8 mouse cellular contexts compared by ENCODE assay signal in the genomic region with DNA sequence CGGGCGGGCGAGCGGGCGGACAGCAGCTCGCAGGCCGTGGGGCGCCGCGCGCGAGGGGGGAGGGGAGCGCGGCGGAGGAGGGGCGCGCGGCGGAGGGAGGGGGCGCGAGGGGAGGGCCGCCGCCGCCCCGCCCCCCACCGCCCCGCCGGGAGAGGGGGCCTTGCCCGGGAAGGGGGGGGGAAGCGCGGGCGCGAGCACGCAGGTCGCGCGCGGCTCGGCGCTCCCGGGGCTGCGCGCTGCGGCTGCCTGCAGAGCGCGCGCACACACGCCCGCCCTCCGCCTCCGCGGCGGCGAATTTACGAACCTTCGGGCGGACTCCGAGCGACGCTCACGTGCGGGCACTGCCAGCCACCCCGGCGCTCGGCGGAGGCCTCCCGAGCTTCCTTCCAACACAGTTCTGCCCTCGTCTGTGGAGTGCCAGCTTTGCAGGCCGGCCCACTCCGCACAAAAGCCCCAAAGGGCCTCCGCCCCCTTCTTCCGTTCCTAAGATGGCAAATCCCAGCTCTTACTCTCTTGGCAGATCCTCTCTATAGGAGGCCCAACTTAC. TPM values are rescaled to one million over a fixed set of nuclear protein-coding genes. Genes with fewer than 3 reads are reported as not detected.
A peak's percentile ranks its signal among the peaks of the same experiment; 100 is the strongest.
DNase-seq lines count a peak whose midpoint lies in the region; ATAC-seq and TF ChIP-seq lines count a peak whose summit lies in the region.

No protein-coding gene starts in this region.

- peak; percentile 56 for ATAC-seq in erythroblast, adult 5-6 weeks (replicated peaks; ENCODE audit: low FRiP score, poor library complexity, severe bottlenecking)
- peak; percentile 36 for ATAC-seq in kidney, embryonic 15.5 days (replicated peaks; ENCODE audit: low FRiP score)
- ATAC-seq in monocyte, adult 5-6 weeks (replicated peaks; ENCODE audit: insufficient number of reproducible peaks, low FRiP score, low TSS enrichment, poor library complexity, severe bottlenecking), result 0 out of 2 replicates have a peak, but pooled peaks have one; percentile 36

- peaks cover 43% of the 10 kb centered on the region for H3K36me3 ChIP-seq in kidney, embryonic 15.5 days

- H3K9ac ChIP-seq in kidney, embryonic 15.5 days, result peak overlapping the region; percentile 79

- WGBS in bone marrow, adult 2 months, result under 1% methylated on average over 45 of the region's 72 CpGs
- WGBS in kidney, embryonic 15.5 days, result under 1% methylated on average over 34 of the region's 72 CpGs

- TF ChIP-seq CTCF in bone marrow, adult 2 months (IDR thresholded peaks at IDR 0.05; ENCODE audit: control insufficient read depth, insufficient read depth, low read length), result no peak

- no peaks in the 10 kb centered on the region for H3K27me3 ChIP-seq in kidney, embryonic 15.5 days

- peak; percentile 45; the same call in 1 of the 2 replicates for TF ChIP-seq POLR2A in bone marrow, adult 2 months (IDR thresholded peaks at IDR 0.05; ENCODE audit: borderline replicate concordance, control insufficient read depth, low read depth, low read length)

- DNase-seq in B cell, adult 2 months, result peak; percentile 62 to 65
- DNase-seq in heart, adult 9 months (ENCODE audit: low spot score in 2 of 2), result peak; percentile 61 to 66
- peak; percentile 80 for DNase-seq in liver
- peak; percentile 65 to 67 for DNase-seq in spleen, postnatal 36 days (ENCODE audit: low spot score in 2 of 2)

- H3K4me2 ChIP-seq in kidney, embryonic 15.5 days, result peak overlapping the region; percentile 78

- peak overlapping the region; percentile 75 for H3K4me3 ChIP-seq in bone marrow, adult 2 months (replicated peaks; ENCODE audit: control insufficient read depth, low read depth, low read length)
- H3K4me3 ChIP-seq in kidney, embryonic 15.5 days (replicated peaks), result peak overlapping the region; percentile 69

- peak overlapping the region; percentile 99 for H3K27ac ChIP-seq in bone marrow, adult 2 months (ENCODE audit: control insufficient read depth, insufficient read depth, low read depth, low read length, poor library complexity)
- peak overlapping the region; percentile 98 for H3K27ac ChIP-seq in kidney, embryonic 15.5 days

- no peaks in the 10 kb centered on the region for H3K9me3 ChIP-seq in kidney, embryonic 15.5 days (replicated peaks)

- H3K4me1 ChIP-seq in bone marrow, adult 2 months (ENCODE audit: control insufficient read depth, insufficient read depth, low read length), result peaks cover 3% of the 10 kb centered on the region; the same call in 1 of the 2 replicates
- H3K4me1 ChIP-seq in kidney, embryonic 15.5 days, result peaks cover 52% of the 10 kb centered on the region

RNA-seq across cellular contexts. Expression of gene Csad, which starts 0.6 kb away (rescaled TPM):
- 13.6 and 18.5 TPM in 2 replicates for polyA plus RNA-seq in bone marrow, adult 2 months (2011; ENCODE audit: insufficient read depth, insufficient read length, low replicate concordance, missing spikeins)
- 2.9 TPM in 1 of 2 replicates, not detected in the other for total RNA-seq in erythroblast, adult 5-6 weeks (2015; ENCODE audit: low replicate concordance)
- total RNA-seq in erythroblast, adult 5-6 weeks (2017; ENCODE audit: low replicate concordance), result 9.3 and 12.5 TPM in 2 replicates
- polyA plus RNA-seq in kidney, embryonic 15.5 days (2015; fragmentation: Nextera tagmentation; extraction: Ambion mirVana), result 95.2 and 112 TPM in 2 replicates
- total RNA-seq in monocyte, adult 5-6 weeks (2017), result 4.1 to 11.2 TPM (median 8.1 TPM) in 3 replicates

RNA-seq across cellular contexts. Expression of gene Zfp740, which starts 0.9 kb away (rescaled TPM):
- polyA plus RNA-seq in bone marrow, adult 2 months (2011; ENCODE audit: insufficient read depth, insufficient read length, low replicate concordance, missing spikeins), result 22.8 and 34.5 TPM in 2 replicates
- total RNA-seq in erythroblast, adult 5-6 weeks (2015; ENCODE audit: low replicate concordance), result 14.2 and 19.0 TPM in 2 replicates
- 15.7 and 21.5 TPM in 2 replicates for total RNA-seq in erythroblast, adult 5-6 weeks (2017; ENCODE audit: low replicate concordance)
- 72.7 and 77.1 TPM in 2 replicates for polyA plus RNA-seq in kidney, embryonic 15.5 days (2015; fragmentation: Nextera tagmentation; extraction: Ambion mirVana)
- 58.9 to 62.9 TPM (median 60.3 TPM) in 3 replicates for total RNA-seq in monocyte, adult 5-6 weeks (2017)

RNA-seq across cellular contexts. Expression of gene Itgb7, which starts 27.8 kb away (rescaled TPM):
- polyA plus RNA-seq in bone marrow, adult 2 months (2011; ENCODE audit: insufficient read depth, insufficient read length, low replicate concordance, missing spikeins), result 39.1 and 140 TPM in 2 replicates
- total RNA-seq in erythroblast, adult 5-6 weeks (2015; ENCODE audit: low replicate concordance), result 36.8 and 55.3 TPM in 2 replicates
- 31.0 and 35.5 TPM in 2 replicates for total RNA-seq in erythroblast, adult 5-6 weeks (2017; ENCODE audit: low replicate concordance)
- 1.4 TPM in 2 replicates for polyA plus RNA-seq in kidney, embryonic 15.5 days (2015; fragmentation: Nextera tagmentation; extraction: Ambion mirVana)
- 533 to 618 TPM (median 601 TPM) in 3 replicates for total RNA-seq in monocyte, adult 5-6 weeks (2017)

RNA-seq across cellular contexts. Expression of gene Rarg, which starts 53.4 kb away (rescaled TPM):
- 17.1 and 36.3 TPM in 2 replicates for polyA plus RNA-seq in bone marrow, adult 2 months (2011; ENCODE audit: insufficient read depth, insufficient read length, low replicate concordance, missing spikeins)
- total RNA-seq in erythroblast, adult 5-6 weeks (2015; ENCODE audit: low replicate concordance), result 0.84 and 1.5 TPM in 2 replicates
- 0.84 and 5.2 TPM in 2 replicates for total RNA-seq in erythroblast, adult 5-6 weeks (2017; ENCODE audit: low replicate concordance)
- polyA plus RNA-seq in kidney, embryonic 15.5 days (2015; fragmentation: Nextera tagmentation; extraction: Ambion mirVana), result 27.9 and 30.3 TPM in 2 replicates
- 18.8 to 30.0 TPM (median 26.6 TPM) in 3 replicates for total RNA-seq in monocyte, adult 5-6 weeks (2017)

RNA-seq across cellular contexts. Expression of gene Soat2, which starts 53.6 kb away (rescaled TPM):
- polyA plus RNA-seq in bone marrow, adult 2 months (2011; ENCODE audit: insufficient read depth, insufficient read length, low replicate concordance, missing spikeins), result 1.2 and 2.7 TPM in 2 replicates
- total RNA-seq in erythroblast, adult 5-6 weeks (2015; ENCODE audit: low replicate concordance), result 1.0 TPM in 1 of 2 replicates, not detected in the other
- total RNA-seq in erythroblast, adult 5-6 weeks (2017; ENCODE audit: low replicate concordance), result 1.5 and 1.8 TPM in 2 replicates
- polyA plus RNA-seq in kidney, embryonic 15.5 days (2015; fragmentation: Nextera tagmentation; extraction: Ambion mirVana), result 0.33 and 1.1 TPM in 2 replicates
- 6.2 to 25.0 TPM (median 10.2 TPM) in 3 replicates for total RNA-seq in monocyte, adult 5-6 weeks (2017)

Comparison
In these comparisons a context has a peak if more than half of its experiments do, and no peak if none do; other contexts are left out.
1. Peak in every context shown above with its lines: DNase-seq, ATAC-seq, H3K4me3 ChIP-seq and H3K27ac ChIP-seq.